Mouse (Mus musculus): ENCODE measurements around the gene Rap1gap2. TPM values are rescaled to one million over a fixed set of nuclear protein-coding genes. Genes with fewer than 3 reads are reported as not detected.

The Rap1gap2 gene
- polyA plus RNA-seq, 1 experiment from 2014 or later, result 1.6 TPM

DNA sequence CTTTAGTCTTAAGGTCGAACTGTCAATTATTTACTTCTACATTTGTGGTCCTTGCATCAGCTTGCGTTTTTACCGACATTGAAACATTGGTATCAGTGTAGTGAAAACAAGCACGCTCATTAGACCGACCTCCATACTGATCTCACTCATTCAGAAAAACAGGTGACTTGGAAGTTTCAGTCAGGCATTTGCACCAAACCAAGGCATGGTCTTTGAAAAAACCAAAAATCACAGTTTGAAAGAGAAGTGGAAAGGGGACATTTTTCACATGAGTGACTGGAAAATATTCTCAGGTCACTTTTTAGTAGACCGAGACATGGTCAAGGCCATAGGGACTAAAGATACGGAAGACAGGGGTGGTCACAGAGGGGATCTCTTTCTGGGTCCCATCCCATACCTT lies 85.5 kb downstream of the Rap1gap2 start:
- Histone ChIP-seq H3K9me3 (no peaks in the 10 kb centered on the region), H3K4me3 (no peak overlapping the region), H3K27ac (no peak overlapping the region), H3K27me3 (ENCODE audit: insufficient read depth, poor library complexity, severe bottlenecking) (peaks cover 84% of the 10 kb centered on the region), H3K36me3 (no peaks in the 10 kb centered on the region), H3K4me1 (replicated peaks) (peaks cover 40% of the 10 kb centered on the region)
- no peak for DNase-seq (ENCODE audit: low spot score)
- WGBS, result 84% methylated on average over 7 of the region's 7 CpGs

DNA sequence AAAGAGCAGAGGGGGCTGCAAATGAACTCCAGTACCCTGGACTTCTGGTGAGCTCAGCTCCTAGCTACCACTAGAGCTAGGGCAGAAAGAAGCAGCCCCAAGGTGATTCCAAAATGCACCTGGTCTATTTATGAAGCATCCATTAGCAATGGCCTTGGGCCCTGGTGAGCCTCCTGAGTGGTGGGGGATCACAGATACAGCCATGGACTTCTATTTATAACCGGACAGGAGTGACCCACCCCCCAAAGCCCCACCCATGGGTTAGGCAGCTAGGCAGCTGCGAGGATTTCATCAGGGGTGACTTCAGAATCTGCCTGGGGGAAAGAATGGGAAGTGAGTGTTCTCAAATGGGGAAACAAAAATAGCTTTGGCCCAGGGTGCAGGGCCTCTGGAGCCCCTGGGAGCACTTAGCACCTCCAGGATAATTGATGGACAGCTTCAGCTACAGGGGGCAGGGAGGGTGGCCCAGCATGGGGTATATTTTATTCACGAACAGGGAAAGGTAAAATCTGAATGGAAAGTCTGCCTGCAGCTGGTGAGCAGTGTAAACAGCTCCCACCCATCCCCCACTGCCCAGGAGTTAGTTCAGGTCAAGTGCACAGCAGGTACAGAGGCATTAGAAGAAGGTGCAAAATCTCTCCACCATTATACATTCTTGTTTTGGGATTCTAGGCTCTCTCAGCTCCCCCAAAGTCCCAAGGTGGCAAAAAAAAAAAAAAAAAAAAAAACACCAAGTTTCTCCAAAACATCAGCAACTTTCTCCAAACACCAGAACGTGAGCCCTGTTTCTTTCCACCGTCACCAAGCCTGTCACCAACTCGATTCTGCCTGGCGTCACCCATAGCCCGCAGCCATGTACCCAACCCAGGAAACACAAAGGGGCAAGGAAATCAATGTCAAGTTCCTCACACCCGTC lies 86.4 kb downstream of the Rap1gap2 start:
- no peak overlapping the region for H3K4me3 ChIP-seq
- DNase-seq (ENCODE audit: low spot score), result no peak
- H3K9me3 ChIP-seq, result no peaks in the 10 kb centered on the region
- peaks cover 40% of the 10 kb centered on the region for H3K4me1 ChIP-seq (replicated peaks)
- H3K27me3 ChIP-seq (ENCODE audit: insufficient read depth, poor library complexity, severe bottlenecking), result peaks cover 93% of the 10 kb centered on the region
- no peaks in the 10 kb centered on the region for H3K36me3 ChIP-seq
- no peak overlapping the region for H3K27ac ChIP-seq
- 52% methylated on average over 9 of the region's 9 CpGs for WGBS

DNA sequence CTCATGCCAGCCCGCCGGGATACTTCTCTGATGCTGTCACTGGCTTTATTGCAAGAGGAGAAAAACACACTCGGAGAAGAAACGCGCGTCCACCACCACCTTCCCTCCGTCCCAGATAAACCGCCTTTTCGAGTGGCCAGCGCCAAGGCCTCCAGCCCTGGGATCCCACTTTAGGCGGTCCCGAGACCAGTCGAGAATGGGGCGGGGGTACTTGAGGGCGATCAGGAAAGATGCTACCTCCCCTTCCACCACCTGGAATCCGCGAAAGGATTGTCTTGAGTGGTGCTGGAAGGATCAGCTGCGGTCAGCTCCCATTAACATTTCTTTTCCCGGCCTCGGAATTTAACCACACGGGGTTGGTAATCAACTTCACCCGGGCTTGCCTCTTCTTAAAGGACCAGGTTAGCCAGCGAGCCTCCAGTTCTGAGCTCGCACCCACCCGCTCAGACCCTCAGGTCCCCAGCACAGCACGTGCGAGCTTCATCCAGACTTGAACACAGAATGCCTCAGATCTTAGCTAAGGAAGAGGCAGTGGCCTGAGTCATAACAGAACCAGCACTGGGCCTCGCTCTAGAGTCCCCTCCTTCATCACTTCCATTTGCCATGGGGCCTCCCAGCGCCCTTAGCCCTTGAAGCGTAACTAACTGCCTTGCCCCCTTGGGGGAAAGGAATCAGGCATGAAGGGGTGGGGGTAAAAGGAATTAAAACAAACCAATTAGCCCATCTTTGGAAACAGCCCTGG lies 87.3 kb downstream of the Rap1gap2 start:
- H3K4me1 ChIP-seq (replicated peaks), result peaks cover 40% of the 10 kb centered on the region
- 1% methylated on average over 30 of the region's 30 CpGs for WGBS
- H3K36me3 ChIP-seq, result no peaks in the 10 kb centered on the region
- no peaks in the 10 kb centered on the region for H3K9me3 ChIP-seq
- peak overlapping the region; percentile 74 for H3K4me3 ChIP-seq
- DNase-seq (ENCODE audit: low spot score), result peak; percentile 29
- H3K27me3 ChIP-seq (ENCODE audit: insufficient read depth, poor library complexity, severe bottlenecking), result peaks cover 89% of the 10 kb centered on the region
- peak overlapping the region; percentile 85; the same call in 1 of the 2 replicates for H3K27ac ChIP-seq

DNA sequence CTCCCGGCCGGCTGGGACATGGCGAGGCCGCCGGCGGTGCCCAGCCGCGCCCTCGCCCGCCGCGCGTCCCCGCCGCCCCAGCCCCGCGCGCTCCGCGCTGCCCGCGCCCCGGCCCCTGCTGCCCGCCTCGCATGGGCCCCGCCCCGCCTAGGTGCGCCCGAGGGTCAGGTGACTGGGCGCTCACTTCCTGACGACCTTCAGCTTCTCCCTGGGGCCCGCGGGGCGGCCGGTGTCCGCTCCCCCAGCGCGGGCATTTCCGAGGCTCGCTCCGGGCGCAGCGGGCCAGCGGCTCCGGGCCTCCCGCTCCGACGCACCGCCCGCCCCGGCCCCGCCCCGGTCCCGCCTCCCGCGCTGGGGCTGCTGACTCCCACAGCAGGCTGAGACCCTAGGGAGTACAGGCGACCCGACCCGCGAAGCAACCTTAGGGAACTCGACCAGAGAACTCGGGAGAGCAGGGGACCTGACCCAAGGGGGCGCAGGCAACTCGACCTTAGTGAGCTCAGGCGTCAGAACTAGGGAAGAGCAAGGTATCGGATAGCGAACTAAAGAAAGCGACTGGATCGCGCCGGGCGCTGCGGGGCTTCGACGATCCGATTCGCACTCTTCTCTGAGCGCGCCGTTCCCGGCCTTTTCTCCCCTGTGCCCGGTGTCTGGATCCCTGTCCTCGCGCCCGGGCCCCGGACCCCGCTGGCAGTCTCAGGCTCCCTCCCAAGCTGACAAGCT lies 88.1 kb downstream of the Rap1gap2 start:
- Histone ChIP-seq H3K27ac (peak overlapping the region; percentile 85), H3K9me3 (no peaks in the 10 kb centered on the region), H3K4me3 (peak overlapping the region; percentile 74), H3K27me3 (ENCODE audit: insufficient read depth, poor library complexity, severe bottlenecking) (peaks cover 82% of the 10 kb centered on the region), H3K36me3 (no peaks in the 10 kb centered on the region), H3K4me1 (replicated peaks) (peaks cover 40% of the 10 kb centered on the region)
- peak; percentile 68 for DNase-seq (ENCODE audit: low spot score)
- under 1% methylated on average over 87 of the region's 87 CpGs for WGBS

DNA sequence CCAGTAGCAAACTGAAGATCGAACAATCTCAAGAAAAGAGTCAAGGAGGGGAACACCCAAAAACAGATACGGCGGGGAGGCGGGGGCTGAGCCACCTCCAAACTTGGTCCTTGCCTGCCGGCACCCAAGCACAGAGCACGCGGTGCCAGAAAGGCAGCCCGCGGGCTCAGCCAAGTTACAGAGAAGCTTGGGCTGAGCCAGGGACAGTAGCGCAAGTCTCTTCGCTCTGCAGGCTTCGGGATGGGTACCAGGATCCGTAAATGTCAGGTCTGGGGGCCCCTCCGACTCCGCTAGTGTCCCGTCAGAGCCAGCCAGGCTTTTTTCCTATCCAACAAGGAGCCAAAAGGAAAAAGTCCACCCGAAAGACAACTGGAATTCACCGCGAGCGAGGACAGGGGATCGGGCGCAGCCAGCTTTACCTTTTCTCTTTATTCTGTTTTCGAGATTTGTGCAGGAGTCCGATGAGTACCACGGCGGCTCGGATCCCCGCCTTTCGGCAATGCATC lies 88.7 kb downstream of the Rap1gap2 start:
- peaks cover 39% of the 10 kb centered on the region for H3K4me1 ChIP-seq (replicated peaks)
- peaks cover 76% of the 10 kb centered on the region for H3K27me3 ChIP-seq (ENCODE audit: insufficient read depth, poor library complexity, severe bottlenecking)
- peak overlapping the region; percentile 85 for H3K27ac ChIP-seq
- no peaks in the 10 kb centered on the region for H3K9me3 ChIP-seq
- H3K4me3 ChIP-seq, result peak overlapping the region; percentile 74
- 1% methylated on average over 29 of the region's 29 CpGs for WGBS
- peak; percentile 48 for DNase-seq (ENCODE audit: low spot score)
- H3K36me3 ChIP-seq, result no peaks in the 10 kb centered on the region

DNA sequence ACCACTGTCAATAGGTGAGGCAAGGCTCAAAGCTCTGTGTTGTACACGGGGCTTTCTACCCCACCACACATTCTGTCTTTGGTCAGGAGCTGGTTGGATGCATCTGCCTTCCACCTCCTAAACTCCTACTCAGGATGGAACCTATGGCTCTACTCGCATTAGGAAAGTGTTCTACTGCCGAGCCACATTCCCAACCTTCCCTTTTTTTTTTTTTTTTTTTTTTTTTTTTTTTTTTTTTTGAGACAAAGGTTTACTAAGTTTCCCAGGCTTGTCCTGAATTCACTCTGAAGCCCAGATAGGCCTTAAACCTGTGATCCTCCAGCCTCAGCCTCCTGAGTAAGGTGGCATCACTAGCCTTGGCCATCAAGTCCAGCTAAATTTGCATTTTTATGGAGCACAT lies 90.5 kb downstream of the Rap1gap2 start:
- Histone ChIP-seq H3K27me3 (ENCODE audit: insufficient read depth, poor library complexity, severe bottlenecking) (peaks cover 59% of the 10 kb centered on the region), H3K4me1 (replicated peaks) (peaks cover 29% of the 10 kb centered on the region)

DNA sequence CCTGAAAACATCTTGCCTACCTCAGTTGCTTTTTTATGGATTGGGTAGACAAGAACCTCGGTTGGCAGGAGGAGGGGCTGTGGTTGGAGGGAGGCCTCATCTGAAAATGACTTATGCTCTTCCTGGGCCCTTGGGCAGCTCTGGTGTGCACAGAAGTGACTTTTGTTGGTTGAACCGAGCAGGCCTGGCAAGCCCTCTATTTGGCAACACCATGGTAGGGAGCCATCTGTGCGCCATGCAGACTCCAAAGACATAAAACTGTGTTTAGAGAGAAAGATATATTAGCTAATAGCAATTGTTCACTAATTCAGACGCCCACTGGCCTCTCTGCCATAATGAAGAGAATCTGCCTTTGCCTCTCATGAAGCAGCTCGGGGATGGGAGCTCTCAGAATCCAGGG lies 94.6 kb downstream of the Rap1gap2 start:
- WGBS, result 83% methylated on average over 5 of the region's 5 CpGs
- no peak for DNase-seq (ENCODE audit: low spot score)
- Histone ChIP-seq H3K4me3 (no peak overlapping the region), H3K4me1 (replicated peaks) (peaks cover 3% of the 10 kb centered on the region; the same call in 1 of the 2 replicates), H3K27me3 (ENCODE audit: insufficient read depth, poor library complexity, severe bottlenecking) (peaks cover 18% of the 10 kb centered on the region), H3K9me3 (no peaks in the 10 kb centered on the region), H3K36me3 (no peaks in the 10 kb centered on the region), H3K27ac (no peak overlapping the region)

More for the DNA sequence above, 90.5 kb downstream of the Rap1gap2 start:
- H3K4me3 ChIP-seq, result no peak overlapping the region
- no peak overlapping the region for H3K27ac ChIP-seq
- DNase-seq (ENCODE audit: low spot score), result no peak
- no peaks in the 10 kb centered on the region for H3K36me3 ChIP-seq
- WGBS, result 84% methylated on average over 3 of the region's 3 CpGs
- H3K9me3 ChIP-seq, result no peaks in the 10 kb centered on the region

DNA sequence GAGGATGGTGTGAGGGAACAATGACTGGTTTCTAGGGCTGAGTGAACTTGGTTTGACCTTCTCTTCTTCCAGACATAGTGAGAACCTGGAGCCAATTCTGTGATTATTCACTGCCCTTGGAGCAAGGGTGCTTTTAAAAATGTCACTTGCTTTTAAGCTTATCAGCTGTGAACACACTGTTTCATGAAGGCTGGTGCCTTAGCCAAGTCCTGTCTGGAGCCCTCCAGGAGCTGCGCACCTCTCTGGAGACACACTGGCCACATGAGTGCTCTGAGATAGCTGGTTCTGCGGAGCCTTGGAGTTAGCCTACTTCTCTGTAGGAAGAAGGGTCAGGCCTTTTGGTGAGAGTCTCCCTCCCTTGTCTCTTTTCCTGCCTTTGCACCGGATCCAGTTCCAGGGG lies 95.7 kb downstream of the Rap1gap2 start:
- no peaks in the 10 kb centered on the region for H3K9me3 ChIP-seq
- WGBS, result 86% methylated on average over 3 of the region's 3 CpGs
- H3K27ac ChIP-seq, result no peak overlapping the region
- peaks cover 9% of the 10 kb centered on the region; the same call in 1 of the 2 replicates for H3K27me3 ChIP-seq (ENCODE audit: insufficient read depth, poor library complexity, severe bottlenecking)
- no peak overlapping the region for H3K4me3 ChIP-seq
- H3K36me3 ChIP-seq, result no peaks in the 10 kb centered on the region
- peaks cover 3% of the 10 kb centered on the region; the same call in 1 of the 2 replicates for H3K4me1 ChIP-seq (replicated peaks)
- no peak for DNase-seq (ENCODE audit: low spot score)

DNA sequence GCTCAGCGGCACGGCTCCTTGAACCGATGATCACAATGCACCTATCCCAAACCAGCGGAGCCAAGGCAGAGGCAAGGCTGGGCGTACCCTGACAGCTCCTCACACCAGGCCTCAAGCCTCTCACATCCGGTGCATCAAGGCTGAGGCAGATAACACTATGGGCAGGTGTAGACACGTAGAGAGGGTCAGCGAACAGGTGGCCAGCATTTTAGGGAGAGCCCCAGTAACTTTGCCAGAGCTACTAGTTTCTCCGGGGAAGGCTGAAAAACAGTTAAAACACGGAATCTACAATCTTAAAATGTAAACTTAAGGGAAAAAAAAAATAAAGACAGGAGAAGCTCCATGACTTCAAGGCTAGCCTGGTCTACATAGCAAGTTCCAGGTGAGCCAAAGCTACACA lies 98.1 kb downstream of the Rap1gap2 start:
- Histone ChIP-seq H3K36me3 (no peaks in the 10 kb centered on the region), H3K27me3 (ENCODE audit: insufficient read depth, poor library complexity, severe bottlenecking) (no peaks in the 10 kb centered on the region), H3K9me3 (no peaks in the 10 kb centered on the region), H3K27ac (no peak overlapping the region), H3K4me1 (replicated peaks) (peaks cover 3% of the 10 kb centered on the region; the same call in 1 of the 2 replicates), H3K4me3 (no peak overlapping the region)
- no peak for DNase-seq (ENCODE audit: low spot score)
- WGBS, result 91% methylated on average over 10 of the region's 10 CpGs

DNA sequence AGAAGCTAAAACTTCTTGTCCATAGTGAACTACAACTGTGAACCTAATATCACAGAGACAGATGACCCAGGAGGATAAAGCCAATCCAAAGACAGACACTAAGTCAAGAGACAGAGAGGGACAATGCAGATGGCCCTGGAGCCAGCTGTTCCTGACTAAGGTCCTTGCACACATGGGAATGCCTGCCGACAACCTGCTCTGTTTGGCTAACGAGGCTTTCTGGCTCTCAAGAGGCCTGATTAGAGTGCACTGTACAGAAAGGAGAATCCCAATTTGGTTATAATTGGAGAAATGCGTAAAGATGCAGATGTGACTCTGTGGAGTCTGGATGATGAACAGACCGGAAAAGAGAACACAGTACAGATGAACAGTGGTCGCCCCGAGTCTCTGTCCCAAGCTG lies 104.4 kb downstream of the Rap1gap2 start:
- no peak for DNase-seq (ENCODE audit: low spot score)
- Histone ChIP-seq H3K4me1 (replicated peaks) (peaks cover 18% of the 10 kb centered on the region), H3K27ac (0 out of 2 replicates have a peak overlapping the region, but pooled peaks have one; percentile 29), H3K36me3 (no peaks in the 10 kb centered on the region), H3K4me3 (no peak overlapping the region), H3K27me3 (ENCODE audit: insufficient read depth, poor library complexity, severe bottlenecking) (no peaks in the 10 kb centered on the region), H3K9me3 (no peaks in the 10 kb centered on the region)
- WGBS, result 79% methylated on average over 6 of the region's 6 CpGs

DNA sequence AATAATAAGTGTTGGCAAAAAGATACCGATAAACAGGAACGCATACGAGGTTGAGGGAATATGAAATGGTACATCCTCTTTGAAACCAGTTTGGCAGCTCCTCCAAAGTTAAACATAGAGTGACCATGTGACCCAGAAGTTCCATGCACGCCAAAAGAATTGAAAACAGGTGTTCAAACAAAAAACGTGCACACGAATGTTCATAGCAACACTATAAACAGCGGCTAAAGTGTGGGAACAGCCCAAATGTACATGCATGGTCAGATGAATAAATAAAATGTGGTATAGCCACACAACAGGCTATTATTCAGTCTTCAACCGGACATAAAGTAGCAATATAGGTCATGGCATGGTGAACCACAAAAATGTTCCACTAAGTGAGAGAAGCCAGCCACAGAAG lies 108.2 kb downstream of the Rap1gap2 start:
- no peaks in the 10 kb centered on the region for H3K9me3 ChIP-seq
- H3K4me3 ChIP-seq, result no peak overlapping the region
- no peak for DNase-seq (ENCODE audit: low spot score)
- H3K27me3 ChIP-seq (ENCODE audit: insufficient read depth, poor library complexity, severe bottlenecking), result no peaks in the 10 kb centered on the region
- H3K27ac ChIP-seq, result no peak overlapping the region
- H3K36me3 ChIP-seq, result no peaks in the 10 kb centered on the region
- WGBS, result 78% methylated on average over 8 of the region's 8 CpGs
- H3K4me1 ChIP-seq (replicated peaks), result peaks cover 34% of the 10 kb centered on the region

DNA sequence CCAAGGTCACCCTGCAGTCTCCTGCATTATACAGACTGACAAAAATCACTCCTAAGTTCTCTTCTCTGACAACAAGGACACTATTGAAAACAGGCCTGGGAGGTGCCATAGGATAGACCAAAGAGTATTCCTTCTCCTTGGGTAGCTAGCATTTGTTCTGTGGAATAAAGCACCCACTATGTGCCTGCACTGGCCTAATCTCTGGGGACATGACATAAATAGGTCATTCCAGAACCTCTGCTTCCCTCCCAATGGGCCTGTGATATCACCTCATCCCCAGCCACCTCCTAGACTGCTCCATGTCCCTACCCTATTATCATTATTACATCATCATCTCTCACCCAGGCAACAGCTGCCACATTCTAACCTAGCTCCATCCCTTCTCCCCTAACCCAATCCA lies 108.7 kb downstream of the Rap1gap2 start:
- no peak overlapping the region for H3K4me3 ChIP-seq
- H3K36me3 ChIP-seq, result no peaks in the 10 kb centered on the region
- DNase-seq (ENCODE audit: low spot score), result no peak
- no peaks in the 10 kb centered on the region for H3K9me3 ChIP-seq
- H3K27me3 ChIP-seq (ENCODE audit: insufficient read depth, poor library complexity, severe bottlenecking), result no peaks in the 10 kb centered on the region
- H3K4me1 ChIP-seq (replicated peaks), result peaks cover 34% of the 10 kb centered on the region
- no peak overlapping the region for H3K27ac ChIP-seq

All from hindbrain, embryonic 10.5 days (tissue).